Mouse (Mus musculus) thymus, adult 2 months (tissue): ENCODE measurements around the gene Cdc34. TPM values are rescaled to one million over a fixed set of nuclear protein-coding genes. Genes with fewer than 3 reads are reported as not detected.

ENCODE experiments used
- DNase-seq: peaks from one replicate; pipeline ENCODE4 v3.0.0; 2021
- H3K27ac ChIP-seq: fragments of 200-500 bp; 2 replicates; pipeline ENCODE4 v1.5.1; 2012; ENCODE audit warnings: low read length, control low read depth; ENCODE audit not compliant: control insufficient read depth, insufficient read depth
- H3K27me3 ChIP-seq: fragments of 200-500 bp; 2 replicates; pipeline ENCODE4 v1.6.1; 2012; ENCODE audit warnings: mild to moderate bottlenecking, low read length, moderate library complexity, mixed read lengths; ENCODE audit not compliant: control insufficient read depth, insufficient read depth
- H3K36me3 ChIP-seq: fragments of 200-500 bp; 2 replicates; pipeline ENCODE4 v1.6.1; 2012; ENCODE audit warnings: mild to moderate bottlenecking, low read length, moderate library complexity; ENCODE audit not compliant: control insufficient read depth, insufficient read depth
- H3K4me1 ChIP-seq: fragments of 200-500 bp; replicated peaks from 2 replicates; pipeline ENCODE4 v1.6.1; 2012; ENCODE audit warnings: low read length; ENCODE audit not compliant: control insufficient read depth, insufficient read depth
- H3K4me3 ChIP-seq: fragments of 200-500 bp; 2 replicates; pipeline ENCODE4 v1.5.1; 2012; ENCODE audit warnings: mild to moderate bottlenecking, low read length, control low read depth, moderate library complexity; ENCODE audit not compliant: control insufficient read depth, insufficient read depth
- CTCF ChIP-seq: fragments of 200-500 bp; IDR thresholded peaks from 2 replicates; pipeline ENCODE4 v1.5.1; 2012; ENCODE audit warnings: mild to moderate bottlenecking, control low read depth, low read length, moderate library complexity, borderline replicate concordance; ENCODE audit not compliant: control insufficient read depth, poor library complexity, insufficient read depth; ENCODE audit errors: extremely low read depth
- POLR2A ChIP-seq: fragments of 200-500 bp; IDR thresholded peaks from 2 replicates; pipeline ENCODE4 v1.6.1; 2012; ENCODE audit warnings: mild to moderate bottlenecking, low read length, control low read depth, moderate library complexity; ENCODE audit not compliant: control insufficient read depth, poor library complexity, insufficient read depth; ENCODE audit errors: extremely low read depth
- WGBS: fragments of 180-500 bp; shearing (Covaris S2); methylation state at CpG from one replicate; pipeline ENCODE4 v1.1.7; 2018; 5-methylcytosine and 5-hydroxymethylcytosine counted together
- polyA plus RNA-seq: library from polyadenylated mRNA; depleted of rRNA; stranded (reverse); fragments of >200 nt; gene quantifications from 2 replicates; pipeline ENCODE4 v1.2.3, GENCODE M21; 2012; rRNA removed

Cdc34 gene
- polyA plus RNA-seq = 309 and 321 TPM in 2 replicates

DNA sequence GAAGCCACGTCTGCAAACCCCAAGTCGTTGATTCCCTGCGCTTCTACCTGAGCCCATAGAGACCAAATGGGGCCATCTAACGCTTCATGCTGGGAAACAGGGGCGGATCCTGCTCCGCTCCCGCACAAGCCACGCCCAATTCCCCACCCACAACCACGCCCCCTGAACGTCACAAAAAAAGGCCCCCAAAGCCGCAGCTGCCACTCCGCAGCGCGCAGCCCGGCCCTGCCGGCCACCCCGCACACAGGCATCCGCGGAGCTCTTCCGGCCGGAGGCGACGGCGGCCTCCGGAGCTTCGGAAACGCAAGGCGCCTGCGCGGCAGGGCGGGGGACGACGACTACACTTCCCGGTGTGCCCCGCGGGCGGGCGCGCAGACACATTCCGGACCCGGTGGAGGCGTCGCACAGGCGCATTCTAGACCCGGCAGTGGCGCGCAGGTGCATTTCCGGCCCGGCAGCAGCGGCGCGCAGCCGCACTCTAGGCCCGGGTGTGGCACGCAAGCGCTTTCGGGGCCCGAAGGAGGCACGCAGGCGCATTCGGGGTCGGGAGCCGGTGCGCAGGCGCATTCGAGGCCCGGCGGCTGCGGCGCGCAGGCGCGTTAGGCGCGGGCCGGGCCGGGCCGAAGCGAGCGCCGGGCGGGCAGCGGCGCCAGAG lies at the start of gene Cdc34:
Gene Cdc34, plus strand, starts transcription at position 605 of the 655 bp plus-strand sequence.
- no peaks in the 10 kb centered on the region for H3K27me3 ChIP-seq
- peaks cover 12% of the 10 kb centered on the region for H3K36me3 ChIP-seq
- DNase-seq = peak; percentile 99
- WGBS = 2% methylated on average over 84 of the region's 84 CpGs
- peak within 1 kb of the TSS; percentile 70 for H3K4me3 ChIP-seq
- H3K4me1 ChIP-seq = peaks cover 19% of the 10 kb centered on the region
- peak within 1 kb of the TSS; percentile 35 for H3K27ac ChIP-seq
- peak; percentile 95 for TF ChIP-seq POLR2A
- peak; percentile 75; the same call in 1 of the 2 replicates for TF ChIP-seq CTCF

DNA sequence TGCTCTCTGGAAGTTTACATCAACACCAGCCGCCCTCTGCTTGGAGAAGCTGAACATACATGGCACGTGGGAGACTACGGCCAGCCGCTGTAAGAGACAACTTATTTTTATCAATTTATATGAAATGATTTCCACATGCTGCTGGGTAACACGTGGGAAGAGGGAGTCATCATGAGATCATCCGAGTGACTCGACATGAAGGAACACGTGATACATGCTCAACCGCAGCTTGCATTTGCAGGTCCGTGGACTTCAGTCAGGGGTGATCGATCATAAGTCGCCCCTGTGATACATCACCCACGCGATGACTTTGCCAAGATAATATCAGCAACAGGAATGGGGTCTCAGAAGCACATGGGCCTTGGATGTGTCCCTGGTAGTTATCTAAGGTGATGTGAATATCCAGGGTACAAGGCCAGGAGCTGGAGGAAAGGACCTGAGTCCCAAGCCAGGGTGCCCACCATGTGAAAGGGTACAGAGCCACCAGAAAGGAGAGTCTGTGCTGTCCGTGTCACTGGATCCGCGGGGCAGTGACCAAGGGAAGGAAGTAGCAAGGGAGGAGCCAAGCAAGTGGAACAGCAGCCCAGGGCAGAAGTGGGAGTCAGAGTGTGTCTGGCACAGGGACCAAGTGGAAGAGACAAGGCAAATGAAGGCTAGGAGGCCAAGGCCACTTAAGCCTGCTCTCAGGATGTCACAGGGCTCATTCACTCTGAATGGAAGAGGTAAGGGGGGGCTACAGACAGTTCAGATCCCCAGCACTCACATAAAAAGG lies 48.8 kb upstream of the Cdc34 start:
- Histone ChIP-seq H3K27me3 (no peaks in the 10 kb centered on the region; the same call in 1 of the 2 replicates), H3K36me3 (no peaks in the 10 kb centered on the region), H3K4me3 (no peak overlapping the region), H3K4me1 (no peaks in the 10 kb centered on the region), H3K27ac (no peak overlapping the region)
- 72% methylated on average over 17 of the region's 17 CpGs for WGBS
- no peak for DNase-seq
- TF ChIP-seq POLR2A (no peak), CTCF (no peak)

DNA sequence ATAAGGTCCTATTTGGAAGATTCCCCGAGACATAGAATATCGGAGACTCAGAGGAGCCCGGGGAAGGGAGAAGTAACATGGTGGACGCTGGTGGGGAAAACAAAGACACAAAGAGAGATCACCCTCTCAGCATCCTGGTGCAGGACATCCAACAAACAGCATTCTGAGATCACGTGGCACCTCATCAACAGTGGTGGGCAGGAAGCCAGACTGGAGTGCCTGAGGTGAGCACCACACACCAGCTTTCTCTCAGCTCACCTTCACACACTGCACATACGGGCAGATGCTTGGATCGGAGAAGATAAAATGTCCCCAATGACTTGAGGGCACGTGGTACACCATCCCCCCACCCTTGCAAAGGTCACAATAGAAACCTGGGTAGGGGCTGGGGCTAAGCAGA lies 45.7 kb upstream of the Cdc34 start:
- Histone ChIP-seq H3K4me1 (no peaks in the 10 kb centered on the region), H3K4me3 (no peak overlapping the region), H3K27ac (no peak overlapping the region), H3K36me3 (no peaks in the 10 kb centered on the region), H3K27me3 (no peaks in the 10 kb centered on the region; the same call in 1 of the 2 replicates)
- 90% methylated on average over 8 of the region's 8 CpGs for WGBS
- DNase-seq = no peak
- TF ChIP-seq POLR2A (no peak), CTCF (no peak)

DNA sequence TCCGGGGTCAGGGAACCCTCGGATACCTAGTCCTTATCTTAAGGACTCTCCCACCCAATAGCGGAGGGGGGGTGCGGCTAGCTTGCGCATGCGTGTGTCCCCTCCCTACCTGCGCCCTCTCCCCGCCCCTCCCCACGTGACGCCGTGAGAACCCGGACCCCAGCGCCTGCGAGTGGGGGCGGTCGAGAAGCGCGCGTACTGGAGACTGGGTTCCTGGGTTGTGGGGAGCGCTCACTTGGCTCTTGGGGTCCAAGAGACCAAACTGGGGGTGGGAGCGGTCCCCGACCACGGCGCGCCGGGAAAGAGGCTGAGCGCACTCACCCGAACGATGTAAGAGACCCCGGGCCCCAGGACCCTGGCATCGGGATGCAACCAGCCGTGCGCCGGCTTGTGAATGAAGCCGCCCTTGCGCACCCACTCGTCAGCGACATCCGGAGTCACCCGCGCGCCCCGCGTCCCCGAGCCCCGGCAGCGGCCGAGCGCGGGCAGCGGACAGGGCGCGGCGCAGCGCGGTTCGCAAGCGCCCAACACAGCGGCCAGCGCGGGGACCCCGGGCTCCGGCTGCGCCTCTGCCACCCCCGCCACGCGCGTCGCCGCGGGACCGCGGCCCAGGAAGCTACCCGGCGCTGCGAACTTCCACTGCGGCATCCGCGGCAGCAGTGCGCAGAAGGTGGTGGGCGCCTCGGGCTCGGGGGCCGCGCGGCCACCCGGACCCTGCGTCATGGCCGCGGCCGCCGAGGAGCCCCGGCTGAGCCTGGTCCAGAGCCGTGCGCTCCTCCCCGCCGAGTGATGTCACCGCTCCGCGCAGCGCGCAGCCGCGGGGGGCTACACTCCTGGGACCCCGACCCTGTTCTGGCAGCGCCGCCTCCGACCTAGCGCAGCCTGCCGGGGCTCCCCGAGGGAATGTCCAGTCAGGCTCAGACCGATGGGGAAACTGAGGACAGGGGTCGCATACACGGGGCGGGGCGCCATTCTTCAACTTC lies 44.6 kb upstream of the Cdc34 start, which contains the start of gene Shc2:
Gene Shc2, minus strand, starts transcription at position 791 of the 983 bp plus-strand sequence.
- TF ChIP-seq CTCF (no peak), POLR2A (no peak)
- Histone ChIP-seq H3K27ac (no peak within 1 kb of the TSS), H3K36me3 (no peaks in the 10 kb centered on the region), H3K4me3 (no peak within 1 kb of the TSS), H3K27me3 (no peaks in the 10 kb centered on the region; the same call in 1 of the 2 replicates), H3K4me1 (no peaks in the 10 kb centered on the region)
- 3% methylated on average over 116 of the region's 116 CpGs for WGBS
- DNase-seq = no peak

DNA sequence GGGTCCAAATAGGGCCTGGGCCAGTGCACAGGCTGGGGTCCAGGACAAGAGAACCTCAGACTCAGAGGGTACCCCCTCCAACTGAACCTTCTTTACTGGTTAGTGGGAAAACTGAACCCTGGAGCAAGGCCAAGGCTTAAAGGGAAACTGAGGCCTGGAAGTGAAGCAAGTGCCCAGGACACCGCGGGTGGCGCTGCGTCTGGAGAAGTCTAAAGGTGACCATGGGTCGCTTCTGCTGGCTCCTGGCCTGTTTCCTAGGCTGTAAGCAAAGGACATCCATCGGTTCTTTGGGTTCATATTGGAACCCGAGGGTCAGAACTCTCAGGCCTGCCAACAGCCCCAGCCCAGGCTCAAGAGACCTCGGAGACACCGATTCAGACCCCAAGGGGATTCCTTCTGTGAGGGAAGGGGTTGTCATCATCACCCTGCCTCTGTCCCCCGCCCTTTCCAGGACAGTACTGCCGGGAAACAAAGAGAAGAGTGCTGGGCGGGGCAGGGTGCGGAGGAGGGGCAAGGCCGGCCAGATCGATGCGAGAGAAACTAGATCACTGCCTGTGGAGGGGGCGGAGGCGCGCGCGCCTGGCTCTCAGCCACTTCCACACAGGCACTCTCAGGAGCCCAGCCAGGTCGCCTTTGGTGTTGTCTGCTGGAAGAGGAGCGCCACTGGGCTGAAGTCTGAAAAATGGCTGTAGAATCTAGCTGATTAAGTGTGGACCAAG lies 43.4 kb upstream of the Cdc34 start:
- no peaks in the 10 kb centered on the region; the same call in 1 of the 2 replicates for H3K27me3 ChIP-seq
- no peak overlapping the region for H3K27ac ChIP-seq
- no peaks in the 10 kb centered on the region for H3K36me3 ChIP-seq
- H3K4me1 ChIP-seq = no peaks in the 10 kb centered on the region
- DNase-seq = no peak
- H3K4me3 ChIP-seq = no peak overlapping the region
- WGBS = 21% methylated on average over 23 of the region's 23 CpGs
- TF ChIP-seq POLR2A (no peak), CTCF (no peak)
